Mouse (Mus musculus) G1E (cell line): Measurements from ENCODE around the gene Daam2. TPM values are rescaled to one million over a fixed set of nuclear protein-coding genes. Genes with fewer than 3 reads are reported as not detected.

Experiments
- ATAC-seq: 2 replicates; pipeline ENCODE4 v1.8.0; 2016; ENCODE audit warnings: mild to moderate bottlenecking; ENCODE audit not compliant: insufficient number of reproducible peaks, poor library complexity, low FRiP score, severe bottlenecking; ENCODE audit errors: extremely low read depth
- DNase-seq: peaks from one replicate; pipeline ENCODE4 v3.0.0; 2012; ENCODE audit warnings: low spot score
- H3K27me3 ChIP-seq: 2 replicates; pipeline ENCODE4 v1.6.1; 2012; ENCODE audit warnings: mild to moderate bottlenecking, low read length, inconsistent platforms; ENCODE audit not compliant: insufficient read depth
- H3K36me3 ChIP-seq: replicated peaks from 2 replicates; pipeline ENCODE3; 2012; ENCODE audit warnings: mild to moderate bottlenecking, inconsistent platforms
- H3K4me1 ChIP-seq: 2 replicates; pipeline ENCODE4 v1.6.1; 2012; ENCODE audit warnings: low read depth, low read length, inconsistent platforms, mixed read lengths; ENCODE audit not compliant: insufficient read depth
- H3K4me3 ChIP-seq: 2 replicates; pipeline ENCODE4 v1.5.1; 2012; ENCODE audit warnings: low read depth, mild to moderate bottlenecking, inconsistent platforms, low read length, moderate library complexity, mixed read lengths
- H3K9me3 ChIP-seq: replicated peaks from 2 replicates; pipeline ENCODE4 v1.6.1; 2012; ENCODE audit warnings: inconsistent platforms
- CTCF ChIP-seq: IDR thresholded peaks from 2 replicates; pipeline ENCODE4 v1.5.1; 2012; ENCODE audit warnings: low read depth, low read length, inconsistent platforms, mixed read lengths
- GATA1 ChIP-seq: IDR thresholded peaks from 2 replicates; pipeline ENCODE4 v1.6.1; 2012; ENCODE audit warnings: borderline replicate concordance, low read length, inconsistent platforms, mixed read lengths
- GATA2 ChIP-seq: IDR thresholded peaks from 2 replicates; pipeline ENCODE4 v1.6.1; 2012; ENCODE audit warnings: low read depth, low read length, inconsistent platforms, borderline replicate concordance
- POLR2AphosphoS5 ChIP-seq: IDR thresholded peaks from 2 replicates; pipeline ENCODE4 v1.6.1; 2012; ENCODE audit warnings: low read depth, low read length, inconsistent platforms; ENCODE audit not compliant: insufficient replicate concordance
- TAL1 ChIP-seq: conservative IDR thresholded peaks from 2 replicates; pipeline ENCODE4 v1.6.1; 2012; ENCODE audit warnings: low read depth, low read length, inconsistent platforms, mixed read lengths
- polyA plus RNA-seq: library from polyadenylated mRNA; stranded (reverse); fragments of >175 nt; gene quantifications from 2 replicates; pipeline ENCODE4 v1.2.3, GENCODE M21; 2012
- total RNA-seq, 2 experiments: library from RNA; stranded (forward) in 1 of 2; stranded (reverse) in 1 of 2; fragments of 200-1000 nt in 1 of 2; fragments of >200 nt in 1 of 2; fragmentation: Nextera tagmentation in 1 of 2; gene quantifications; 2 replicates each; pipeline ENCODE4 v1.2.3; 2014 to 2017

Gene Daam2
- total and polyA plus RNA-seq, 3 experiments = 0.05 TPM; not detected in 2

- TF ChIP-seq CTCF = no peak
- TF ChIP-seq GATA2 = no peak
- TF ChIP-seq GATA1 = no peak
- no peak for TF ChIP-seq TAL1
- no peak for TF ChIP-seq POLR2AphosphoS5
- Histone ChIP-seq H3K27me3 (peaks cover 7% of the 10 kb centered on the region; the same call in 1 of the 2 replicates), H3K4me3 (no peak overlapping the region), H3K36me3 (no peaks in the 10 kb centered on the region), H3K9me3 (no peaks in the 10 kb centered on the region), H3K4me1 (no peaks in the 10 kb centered on the region)
- no peak for DNase-seq
- ATAC-seq = no peak
These were observed 99.3 kb downstream of the Daam2 start for GRCm38 (mm10) chr17:49464884-49465283.

GRCm38 (mm10) chr17:49458386-49458785, 105.8 kb downstream of the Daam2 start:
- no peak overlapping the region for H3K4me3 ChIP-seq
- peaks cover 10% of the 10 kb centered on the region; the same call in 1 of the 2 replicates for H3K4me1 ChIP-seq
- no peak for DNase-seq
- peaks cover 30% of the 10 kb centered on the region for H3K36me3 ChIP-seq
- no peak for TF ChIP-seq TAL1
- no peak for TF ChIP-seq POLR2AphosphoS5
- TF ChIP-seq GATA2 = no peak
- TF ChIP-seq GATA1 = no peak
- no peak for TF ChIP-seq CTCF
- no peak for ATAC-seq
- H3K27me3 ChIP-seq = peaks cover 3% of the 10 kb centered on the region; the same call in 1 of the 2 replicates
- no peaks in the 10 kb centered on the region for H3K9me3 ChIP-seq

- Histone ChIP-seq H3K27me3 (peaks cover 3% of the 10 kb centered on the region; the same call in 1 of the 2 replicates), H3K36me3 (peaks cover 35% of the 10 kb centered on the region), H3K4me3 (no peak overlapping the region), H3K4me1 (peaks cover 10% of the 10 kb centered on the region; the same call in 1 of the 2 replicates), H3K9me3 (no peaks in the 10 kb centered on the region)
- ATAC-seq = no peak
- DNase-seq = no peak
- TF ChIP-seq TAL1 (no peak), GATA1 (no peak), GATA2 (no peak), POLR2AphosphoS5 (no peak), CTCF (no peak)
These were observed 106.3 kb downstream of the Daam2 start for GRCm38 (mm10) chr17:49457833-49458232.

GRCm38 (mm10) chr17:49456334-49456733, 107.8 kb downstream of the Daam2 start:
- TF ChIP-seq POLR2AphosphoS5 (no peak), GATA2 (no peak), CTCF (no peak), GATA1 (no peak), TAL1 (no peak)
- Histone ChIP-seq H3K36me3 (peaks cover 50% of the 10 kb centered on the region), H3K27me3 (no peaks in the 10 kb centered on the region), H3K4me3 (no peak overlapping the region), H3K9me3 (no peaks in the 10 kb centered on the region), H3K4me1 (peaks cover 10% of the 10 kb centered on the region; the same call in 1 of the 2 replicates)
- DNase-seq (no peak), ATAC-seq (no peak)

- DNase-seq = no peak
- no peak for TF ChIP-seq GATA2
- TF ChIP-seq CTCF = no peak
- TF ChIP-seq GATA1 = no peak
- TF ChIP-seq TAL1 = no peak
- H3K9me3 ChIP-seq = no peaks in the 10 kb centered on the region
- H3K36me3 ChIP-seq = peaks cover 74% of the 10 kb centered on the region
- ATAC-seq = no peak
- H3K4me3 ChIP-seq = no peak overlapping the region
- peaks cover 6% of the 10 kb centered on the region for H3K4me1 ChIP-seq
- H3K27me3 ChIP-seq = no peaks in the 10 kb centered on the region
These were observed 113.2 kb downstream of the Daam2 start for GRCm38 (mm10) chr17:49450922-49451321.

- TF ChIP-seq POLR2AphosphoS5 = no peak
- Histone ChIP-seq H3K36me3 (peaks cover 57% of the 10 kb centered on the region), H3K9me3 (no peaks in the 10 kb centered on the region), H3K4me3 (no peak overlapping the region), H3K4me1 (peaks cover 6% of the 10 kb centered on the region), H3K27me3 (no peaks in the 10 kb centered on the region)
- DNase-seq (no peak), ATAC-seq (no peak)
These were observed 114.9 kb downstream of the Daam2 start for GRCm38 (mm10) chr17:49449230-49449608.
